Mouse (Mus musculus) liver, embryonic 13.5 days (tissue): Measurements from ENCODE around the gene Cyp2ab1. TPM values are rescaled to one million over a fixed set of nuclear protein-coding genes. Genes with fewer than 3 reads are reported as not detected.
A peak's percentile ranks its signal among the peaks of the same experiment; 100 is the strongest.

Experiments used
- ATAC-seq: fragments of 200-750 bp; cut with Nextera tagmentation; 2 replicates; pipeline ENCODE4 v1.8.0; 2017; ENCODE audit warnings: low read depth, mild to moderate bottlenecking, moderate number of reproducible peaks, moderate library complexity
- DNase-seq: peaks from one replicate; pipeline ENCODE4 v3.0.0; 2022
- H3K27ac ChIP-seq: fragments of 300-500 bp; sonication (generic); 2 replicates; pipeline ENCODE4 v1.5.1; 2015; ENCODE audit warnings: moderate library complexity, mild to moderate bottlenecking, inconsistent platforms
- H3K27me3 ChIP-seq: fragments of 300-500 bp; sonication (generic); 2 replicates; pipeline ENCODE4 v1.6.1; 2015; ENCODE audit warnings: mild to moderate bottlenecking, inconsistent platforms
- H3K36me3 ChIP-seq: fragments of 300-500 bp; sonication (generic); 2 replicates; pipeline ENCODE4 v1.6.1; 2015; ENCODE audit warnings: mild to moderate bottlenecking, inconsistent platforms
- H3K4me1 ChIP-seq: fragments of 300-500 bp; sonication (generic); replicated peaks from 2 replicates; pipeline ENCODE4 v1.6.1; 2015; ENCODE audit warnings: inconsistent platforms
- H3K4me2 ChIP-seq: fragments of 300-500 bp; sonication (generic); 2 replicates; pipeline ENCODE4 v1.6.1; 2015; ENCODE audit warnings: inconsistent platforms, mild to moderate bottlenecking, moderate library complexity
- H3K4me3 ChIP-seq: fragments of 300-500 bp; sonication (generic); replicated peaks from 2 replicates; pipeline ENCODE4 v1.5.1; 2015; ENCODE audit warnings: mild to moderate bottlenecking, inconsistent platforms
- H3K9ac ChIP-seq: fragments of 300-500 bp; sonication (generic); 2 replicates; pipeline ENCODE4 v1.6.1; 2015; ENCODE audit warnings: mild to moderate bottlenecking, inconsistent platforms
- H3K9me3 ChIP-seq: fragments of 300-500 bp; sonication (generic); replicated peaks from 2 replicates; pipeline ENCODE4 v1.6.1; 2016; ENCODE audit warnings: inconsistent platforms
- WGBS: fragments of 180-500 bp; shearing (Covaris S2); methylation state at CpG from one replicate; pipeline ENCODE4 v1.1.7; 2015; ENCODE audit not compliant: insufficient replicate concordance; 5-methylcytosine and 5-hydroxymethylcytosine counted together
- polyA plus RNA-seq: library from polyadenylated mRNA; unstranded; fragments of >200 nt; fragmentation: Nextera tagmentation; extraction: Ambion mirVana; gene quantifications from 2 replicates; pipeline ENCODE4 v1.2.1, GENCODE M21; 2015

Gene Cyp2ab1
- polyA plus RNA-seq, 1 experiment from 2014 or later = not detected

DNA sequence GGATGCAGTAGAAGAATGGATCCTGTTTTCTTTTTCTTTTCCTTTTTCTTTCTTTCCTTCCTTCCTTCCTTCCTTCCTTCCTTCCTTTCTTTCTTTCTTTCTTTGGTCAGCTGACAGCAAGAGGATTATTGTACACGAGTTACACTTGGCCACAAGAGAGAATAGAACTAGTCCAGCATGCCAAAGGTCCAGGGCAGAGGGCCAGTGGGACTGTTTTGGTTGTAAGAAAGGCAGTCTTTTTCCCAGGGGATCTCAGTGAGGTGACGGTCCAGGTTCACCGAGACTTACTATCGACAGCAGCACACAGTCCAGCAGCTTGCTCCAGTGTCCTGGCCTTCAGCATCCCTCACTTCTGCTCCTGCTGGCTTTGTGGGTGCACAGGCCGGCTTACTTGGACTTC lies 3.1 kb upstream of the Cyp2ab1 start:
- ATAC-seq (no peak), DNase-seq (no peak)
- H3K27me3 ChIP-seq = no peaks in the 10 kb centered on the region
- no peak overlapping the region for H3K27ac ChIP-seq
- H3K36me3 ChIP-seq = peaks cover 20% of the 10 kb centered on the region
- 81% methylated on average over 5 of the region's 5 CpGs for WGBS
- H3K4me2 ChIP-seq = no peak overlapping the region
- H3K4me1 ChIP-seq = no peaks in the 10 kb centered on the region
- no peaks in the 10 kb centered on the region for H3K9me3 ChIP-seq
- no peak overlapping the region for H3K9ac ChIP-seq
- H3K4me3 ChIP-seq = no peak overlapping the region

DNA sequence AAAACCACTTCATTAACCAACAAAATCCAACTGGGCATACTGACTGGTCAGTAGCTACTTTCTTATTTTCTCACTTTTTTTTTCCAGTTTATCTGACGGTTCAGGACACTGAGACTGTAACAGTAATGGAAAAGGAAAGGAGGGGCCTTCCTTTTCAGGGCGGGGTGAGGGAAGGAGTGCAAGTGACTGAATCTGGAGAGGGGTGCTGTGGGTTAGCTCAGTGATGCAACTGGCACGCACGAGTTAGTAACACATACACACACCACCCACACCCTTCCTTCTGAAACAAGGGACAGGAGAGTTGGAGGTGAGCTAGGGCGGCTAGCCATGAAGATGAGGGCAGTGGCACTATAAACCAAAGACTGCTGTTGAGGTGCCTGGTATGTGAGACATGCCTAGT lies 1.3 kb downstream of the Cyp2ab1 start:
- ATAC-seq = no peak
- no peaks in the 10 kb centered on the region for H3K27me3 ChIP-seq
- no peak overlapping the region for H3K4me2 ChIP-seq
- no peak overlapping the region for H3K27ac ChIP-seq
- H3K4me1 ChIP-seq = no peaks in the 10 kb centered on the region
- H3K9ac ChIP-seq = no peak overlapping the region
- WGBS = 37% methylated on average over 5 of the region's 5 CpGs
- no peaks in the 10 kb centered on the region for H3K9me3 ChIP-seq
- H3K4me3 ChIP-seq = no peak overlapping the region
- H3K36me3 ChIP-seq = 0 out of 2 replicates have a peak, but pooled peaks cover 4% of the 10 kb centered on the region
- no peak for DNase-seq

DNA sequence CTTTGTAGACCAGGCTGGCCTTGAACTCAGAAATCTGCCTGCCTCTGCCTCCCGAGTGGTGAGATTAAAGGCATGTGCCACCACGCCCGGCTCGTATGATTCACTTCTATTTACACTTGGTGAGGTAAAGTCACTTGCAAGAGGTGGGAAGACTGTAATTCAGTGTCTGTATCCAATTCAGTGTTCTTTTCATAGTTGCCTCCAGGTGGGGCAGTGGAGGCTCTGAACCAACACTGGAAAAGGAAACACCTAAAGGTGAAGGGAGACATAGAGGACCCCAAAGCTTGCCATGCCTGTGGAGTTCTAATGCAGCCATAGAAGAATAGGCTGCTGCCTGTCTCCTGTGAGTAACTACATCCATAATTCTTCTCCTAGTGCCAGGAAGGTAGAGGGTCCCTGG lies 2.9 kb downstream of the Cyp2ab1 start:
- no peaks in the 10 kb centered on the region for H3K36me3 ChIP-seq
- H3K4me1 ChIP-seq = no peaks in the 10 kb centered on the region
- no peak overlapping the region for H3K4me3 ChIP-seq
- no peaks in the 10 kb centered on the region for H3K27me3 ChIP-seq
- H3K27ac ChIP-seq = no peak overlapping the region
- DNase-seq (no peak), ATAC-seq (no peak)
- whole genome bisulfite sequencing = 74% methylated on average over 4 of the region's 4 CpGs
- H3K9ac ChIP-seq = no peak overlapping the region
- no peak overlapping the region for H3K4me2 ChIP-seq
- H3K9me3 ChIP-seq = no peaks in the 10 kb centered on the region

DNA sequence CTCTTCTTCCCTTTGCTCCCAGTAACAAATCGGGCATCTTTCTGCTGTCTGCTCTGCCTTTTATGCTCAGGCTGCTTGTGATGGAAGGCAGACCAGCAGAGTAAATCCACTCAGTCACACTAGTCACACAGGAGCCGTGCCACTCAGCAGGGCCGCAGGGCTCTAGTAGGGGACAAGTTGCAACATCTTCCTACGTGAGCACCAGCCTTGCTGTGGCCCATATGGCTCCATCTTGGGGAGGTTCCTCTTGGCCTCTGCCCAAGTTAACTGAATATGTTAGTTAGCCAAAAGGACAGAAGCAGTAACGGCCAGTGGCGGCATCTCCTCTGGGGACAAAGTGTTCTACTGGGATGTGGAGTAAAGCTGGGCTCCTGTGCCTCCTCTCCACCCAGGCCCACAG lies 8.4 kb downstream of the Cyp2ab1 start:
- Histone ChIP-seq H3K36me3 (no peaks in the 10 kb centered on the region), H3K9me3 (no peaks in the 10 kb centered on the region), H3K4me2 (no peak overlapping the region), H3K4me3 (no peak overlapping the region), H3K27me3 (no peaks in the 10 kb centered on the region), H3K4me1 (no peaks in the 10 kb centered on the region), H3K9ac (no peak overlapping the region), H3K27ac (no peak overlapping the region)
- ATAC-seq (no peak), DNase-seq (no peak)
- WGBS = 74% methylated on average over 6 of the region's 6 CpGs

DNA sequence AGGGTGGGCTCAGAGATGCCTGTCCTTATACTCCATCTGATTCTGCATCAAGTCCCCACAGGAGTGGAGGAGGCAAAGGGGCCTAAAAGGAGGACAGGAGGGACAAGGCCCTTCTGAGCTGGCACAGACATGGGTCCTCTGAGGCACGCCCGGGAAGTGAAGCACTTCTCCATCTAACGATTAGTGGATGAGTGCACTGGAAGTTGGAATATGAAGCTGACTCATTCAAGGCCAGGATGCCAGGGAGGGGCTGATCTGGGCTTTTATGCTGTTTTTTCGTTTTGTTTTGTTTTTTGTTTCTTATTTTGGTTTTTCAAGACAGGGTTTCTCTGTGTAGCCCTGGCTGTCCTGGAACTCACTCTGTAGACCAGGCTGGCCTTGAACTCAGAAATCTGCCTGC lies 9.9 kb downstream of the Cyp2ab1 start:
- no peak for DNase-seq
- Histone ChIP-seq H3K9me3 (no peaks in the 10 kb centered on the region), H3K36me3 (no peaks in the 10 kb centered on the region), H3K4me2 (no peak overlapping the region), H3K27ac (no peak overlapping the region), H3K27me3 (0 out of 2 replicates have a peak, but pooled peaks cover under 1% of the 10 kb centered on the region), H3K9ac (no peak overlapping the region), H3K4me3 (no peak overlapping the region), H3K4me1 (no peaks in the 10 kb centered on the region)
- ATAC-seq = no peak
- WGBS = 68% methylated on average over 4 of the region's 4 CpGs

DNA sequence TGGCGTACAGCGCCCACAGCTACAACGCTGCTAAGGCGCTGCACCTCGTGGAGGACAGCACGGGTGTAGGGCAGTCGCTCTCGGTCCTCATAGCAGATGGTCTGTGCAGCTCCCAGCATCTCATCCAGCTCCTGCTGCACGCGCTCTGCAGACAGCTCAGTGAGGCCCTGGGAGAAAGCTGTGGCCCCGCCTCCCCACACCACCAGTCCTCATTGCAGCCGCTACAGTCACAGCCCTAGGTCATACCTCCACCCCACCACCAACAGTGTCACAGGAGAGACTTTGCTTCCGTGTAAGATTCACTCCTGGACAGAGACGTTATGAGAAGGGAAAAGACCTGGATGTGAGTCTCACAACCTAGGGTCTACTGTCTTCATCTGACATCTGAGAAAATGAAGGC lies 12.9 kb downstream of the Cyp2ab1 start:
- ATAC-seq (no peak), DNase-seq (no peak)
- Histone ChIP-seq H3K27ac (no peak overlapping the region), H3K4me2 (no peak overlapping the region), H3K4me3 (no peak overlapping the region), H3K4me1 (no peaks in the 10 kb centered on the region), H3K9ac (no peak overlapping the region), H3K9me3 (no peaks in the 10 kb centered on the region), H3K36me3 (no peaks in the 10 kb centered on the region), H3K27me3 (0 out of 2 replicates have a peak, but pooled peaks cover 3% of the 10 kb centered on the region)
- 63% methylated on average over 14 of the region's 14 CpGs for WGBS

DNA sequence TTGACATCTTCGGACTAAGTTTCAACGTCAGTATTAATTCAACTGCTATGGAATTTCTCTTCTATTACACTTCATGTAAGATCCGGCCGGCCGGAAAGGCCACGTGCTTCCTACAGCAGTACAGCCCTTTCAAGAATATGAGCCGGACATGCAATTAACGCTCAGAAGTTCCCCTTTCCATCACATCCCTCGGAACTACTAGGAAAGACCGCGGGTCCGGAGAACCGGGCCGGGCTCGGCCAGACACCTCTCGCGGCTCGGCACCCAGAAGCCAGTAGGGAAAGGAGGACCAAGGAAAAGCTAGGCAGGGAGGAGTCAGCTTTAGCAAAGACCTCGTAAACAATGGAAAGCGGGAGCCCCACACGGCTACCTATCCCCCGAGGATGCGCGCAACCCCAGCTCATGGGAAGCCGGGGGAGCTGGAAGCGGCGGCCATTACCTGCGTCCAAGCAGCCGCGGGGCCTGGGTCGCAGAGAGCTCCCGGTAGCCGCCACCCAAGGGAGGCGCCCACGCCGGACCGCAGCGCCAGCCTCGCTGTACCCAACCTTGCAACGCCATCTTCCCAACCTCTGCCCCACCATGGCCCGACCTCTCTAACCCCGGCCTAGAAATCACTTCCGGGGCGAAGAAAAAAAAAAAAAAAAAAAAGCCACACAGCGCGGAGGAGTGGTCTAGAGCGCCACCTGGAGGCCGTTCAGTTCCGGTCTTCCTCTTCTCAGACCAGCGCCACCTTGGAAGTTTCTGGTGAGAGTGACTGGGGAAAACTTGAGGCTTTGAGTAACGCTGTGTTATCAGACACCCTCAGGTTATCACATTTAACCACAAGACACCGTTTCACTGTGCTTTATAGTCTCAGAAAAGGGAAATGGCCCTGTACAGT lies 23.2 kb downstream of the Cyp2ab1 start, which contains the start of gene Parl:
TSS of gene Parl (minus strand) at position 618 of the 880 bp plus-strand sequence.
- Histone ChIP-seq H3K9me3 (no peaks in the 10 kb centered on the region), H3K4me2 (peak within 1 kb of the TSS; percentile 71), H3K27ac (peak within 1 kb of the TSS; percentile 71), H3K4me3 (peak within 1 kb of the TSS; percentile 91), H3K27me3 (no peaks in the 10 kb centered on the region), H3K4me1 (peaks cover 25% of the 10 kb centered on the region), H3K36me3 (peaks cover 18% of the 10 kb centered on the region), H3K9ac (peak within 1 kb of the TSS; percentile 87)
- whole genome bisulfite sequencing = under 1% methylated on average over 52 of the region's 52 CpGs
- DNase-seq = peak; percentile 84
- ATAC-seq = peak; percentile 92

DNA sequence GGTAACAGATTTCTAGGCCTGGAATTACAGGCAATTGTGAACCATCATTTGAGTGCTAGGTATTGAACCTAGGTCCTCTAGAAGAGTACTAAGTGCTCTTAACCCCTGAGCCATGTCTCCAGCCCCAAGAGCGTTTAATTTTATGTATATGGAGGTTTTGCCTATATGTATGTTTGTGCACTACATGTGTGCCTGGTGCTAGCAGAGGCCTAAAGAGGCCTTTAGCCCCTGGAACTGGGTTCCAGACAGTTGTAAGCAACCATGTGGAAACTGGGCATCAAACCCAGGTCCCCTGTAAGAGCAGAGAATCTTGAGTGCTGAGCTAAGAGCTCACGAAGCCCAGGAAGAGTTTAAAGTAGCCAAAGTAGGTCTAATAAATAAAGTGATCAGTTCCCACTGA lies 25.1 kb downstream of the Cyp2ab1 start:
- no peaks in the 10 kb centered on the region for H3K9me3 ChIP-seq
- no peak overlapping the region for H3K9ac ChIP-seq
- H3K36me3 ChIP-seq = peaks cover 30% of the 10 kb centered on the region
- no peak overlapping the region for H3K4me3 ChIP-seq
- no peaks in the 10 kb centered on the region for H3K27me3 ChIP-seq
- peak overlapping the region; percentile 24; the same call in 1 of the 2 replicates for H3K4me2 ChIP-seq
- H3K27ac ChIP-seq = no peak overlapping the region
- 86% methylated on average over 2 of the region's 2 CpGs for WGBS
- no peak for ATAC-seq
- H3K4me1 ChIP-seq = peaks cover 25% of the 10 kb centered on the region
- DNase-seq = no peak

DNA sequence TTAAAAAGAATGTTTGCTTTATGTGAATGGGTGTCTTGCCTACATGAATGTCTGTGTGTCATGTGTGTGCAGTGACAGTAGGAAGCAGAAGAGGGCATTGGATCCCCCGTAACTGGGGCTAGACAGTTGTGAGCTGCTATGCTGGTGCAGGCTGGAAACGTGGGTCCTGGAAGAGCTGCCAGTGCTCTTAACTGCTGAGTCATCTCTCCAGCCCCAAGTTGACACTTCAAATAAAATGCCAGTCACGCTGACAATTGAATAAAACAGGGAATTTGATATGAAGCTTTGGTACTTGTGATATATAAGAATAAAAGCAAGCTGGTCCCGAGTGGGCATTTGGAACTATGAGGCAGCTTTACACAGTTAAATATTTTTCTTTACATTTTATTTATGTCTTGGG lies 45.0 kb downstream of the Cyp2ab1 start:
- H3K36me3 ChIP-seq = peaks cover 62% of the 10 kb centered on the region

DNA sequence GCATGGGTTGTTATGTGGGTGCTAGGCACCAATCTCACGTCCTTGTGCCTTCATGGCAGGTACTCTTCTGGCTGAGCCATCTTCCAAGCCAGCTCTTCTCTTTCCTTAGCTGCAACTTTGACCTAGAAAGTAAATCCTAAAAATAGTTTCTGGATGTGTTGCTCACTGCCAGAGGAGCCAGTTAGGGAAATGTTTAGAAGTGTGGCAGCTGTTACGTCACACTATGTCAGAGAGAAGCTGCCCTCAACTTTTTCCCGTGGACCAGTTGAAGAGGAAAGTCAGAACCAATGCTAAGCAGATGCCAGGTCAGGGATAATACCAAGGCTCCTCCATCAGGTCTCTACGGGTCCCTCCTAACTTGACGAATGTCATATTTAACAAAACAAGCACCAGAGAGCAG lies 45.8 kb downstream of the Cyp2ab1 start:
- H3K27ac ChIP-seq = no peak overlapping the region
- no peak overlapping the region for H3K4me2 ChIP-seq
- no peaks in the 10 kb centered on the region for H3K4me1 ChIP-seq
- no peak for DNase-seq
- peaks cover 54% of the 10 kb centered on the region for H3K36me3 ChIP-seq
- no peaks in the 10 kb centered on the region for H3K27me3 ChIP-seq
- no peaks in the 10 kb centered on the region for H3K9me3 ChIP-seq
- WGBS = 79% methylated on average over 5 of the region's 5 CpGs
- H3K4me3 ChIP-seq = no peak overlapping the region
- ATAC-seq = no peak
- H3K9ac ChIP-seq = no peak overlapping the region

More for the DNA sequence above, 45.0 kb downstream of the Cyp2ab1 start:
- ATAC-seq (peak; percentile 54; the same call in 1 of the 2 replicates), DNase-seq (no peak)
- H3K4me2 ChIP-seq = no peak overlapping the region
- WGBS = 58% methylated on average over 4 of the region's 4 CpGs
- no peaks in the 10 kb centered on the region for H3K27me3 ChIP-seq
- no peak overlapping the region for H3K27ac ChIP-seq
- no peak overlapping the region for H3K4me3 ChIP-seq
- no peaks in the 10 kb centered on the region for H3K4me1 ChIP-seq
- H3K9ac ChIP-seq = no peak overlapping the region
- H3K9me3 ChIP-seq = no peaks in the 10 kb centered on the region

DNA sequence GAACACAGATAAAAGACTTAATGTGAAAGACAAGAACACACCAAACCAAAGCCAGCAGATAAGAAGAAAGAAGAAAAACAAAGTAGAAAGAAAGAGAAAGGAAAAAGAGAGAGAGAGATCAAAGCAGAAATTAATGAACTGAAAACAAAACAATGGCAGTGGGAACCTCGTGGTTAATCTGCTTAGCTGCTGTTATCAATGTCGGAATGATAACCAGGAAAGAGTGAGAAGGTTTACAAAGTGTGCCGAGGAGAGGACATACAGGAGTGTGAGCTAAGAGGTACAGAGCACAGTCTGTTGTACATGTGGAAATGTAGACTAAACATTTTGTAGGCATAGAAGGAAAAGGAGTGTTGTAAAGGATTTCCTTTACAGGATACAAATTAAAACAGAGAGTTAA lies 52.2 kb downstream of the Cyp2ab1 start:
- DNase-seq (no peak), ATAC-seq (no peak)
- no peaks in the 10 kb centered on the region for H3K27me3 ChIP-seq
- H3K27ac ChIP-seq = no peak overlapping the region
- no peak overlapping the region for H3K9ac ChIP-seq
- H3K9me3 ChIP-seq = no peaks in the 10 kb centered on the region
- H3K4me2 ChIP-seq = no peak overlapping the region
- H3K4me1 ChIP-seq = no peaks in the 10 kb centered on the region
- no peak overlapping the region for H3K4me3 ChIP-seq
- 19% methylated on average over 3 of the region's 3 CpGs for WGBS
- H3K36me3 ChIP-seq = no peaks in the 10 kb centered on the region

DNA sequence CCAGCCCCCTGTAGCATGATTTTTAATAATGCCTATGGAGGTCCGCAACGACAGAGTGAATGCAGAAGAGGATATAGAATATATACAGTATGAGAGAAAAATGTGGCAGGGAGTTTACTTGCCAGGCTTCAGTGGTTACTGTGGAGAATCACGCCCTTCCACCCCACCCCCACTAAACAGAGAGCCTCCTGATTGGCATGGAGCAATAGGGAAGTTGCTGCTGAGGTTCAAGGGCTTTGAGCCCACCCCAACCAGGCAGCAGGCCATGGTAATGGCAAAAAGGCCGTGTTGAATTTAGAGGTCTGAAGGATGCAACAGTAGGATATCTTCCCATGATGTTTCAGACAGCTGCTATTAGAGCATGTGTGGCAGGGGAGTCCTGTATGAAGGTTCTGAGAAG lies 53.9 kb downstream of the Cyp2ab1 start:
- Histone ChIP-seq H3K9me3 (no peaks in the 10 kb centered on the region), H3K36me3 (no peaks in the 10 kb centered on the region), H3K4me1 (no peaks in the 10 kb centered on the region), H3K4me3 (no peak overlapping the region), H3K9ac (no peak overlapping the region), H3K4me2 (no peak overlapping the region), H3K27me3 (no peaks in the 10 kb centered on the region), H3K27ac (no peak overlapping the region)
- DNase-seq (no peak), ATAC-seq (no peak)
- 53% methylated on average over 4 of the region's 4 CpGs for WGBS
